In the genomic region with DNA sequence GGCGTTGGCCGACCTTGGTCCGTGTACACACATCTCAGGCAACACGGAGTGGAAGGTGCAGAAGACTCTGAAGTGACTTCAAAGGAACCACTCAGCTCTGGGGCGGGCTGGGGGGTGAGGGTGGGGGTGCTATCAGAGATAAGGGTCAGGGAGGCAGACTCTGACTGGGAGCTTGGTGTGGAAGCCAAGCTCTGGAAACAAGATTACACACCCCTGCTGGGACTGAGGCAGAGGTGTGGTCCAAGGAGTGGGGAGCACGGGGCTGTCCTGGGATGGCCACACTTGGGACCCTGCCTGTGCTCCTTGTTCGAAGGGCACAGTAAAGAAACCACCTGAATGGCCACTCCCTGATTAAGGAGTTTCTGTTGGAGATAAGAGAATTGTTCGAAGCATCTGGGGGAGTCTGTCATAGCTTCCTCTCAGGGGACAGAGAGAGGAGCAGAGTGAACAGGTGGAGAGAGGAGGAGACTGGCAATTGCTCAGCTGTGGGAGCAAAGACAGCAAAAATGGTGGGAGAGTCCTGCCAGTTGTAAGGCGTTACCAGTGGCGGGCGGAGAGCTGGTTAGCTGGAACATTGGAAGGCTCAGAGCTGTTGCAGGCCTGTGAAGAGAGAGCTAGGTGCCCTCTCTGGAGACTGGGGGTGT, we compare ENCODE assay signal across 1 mouse cellular context.
TF ChIP-seq lines count a peak whose summit lies in the region.

No protein-coding gene starts in this region.

TF ChIP-seq in MEL, 35 proteins besides CTCF, POLR2A, EP300 and RAD21 (continued from another document):
- TF ChIP-seq MAFK (IDR thresholded peaks at IDR 0.05; ENCODE audit: borderline replicate concordance, low read depth, low read length) (no peak), ZC3H11A (IDR thresholded peaks at IDR 0.05; ENCODE audit: low read depth, low read length) (no peak), ETS1 (IDR thresholded peaks at IDR 0.05; ENCODE audit: low read depth, low read length) (peak; percentile 10; the same call in 1 of the 2 replicates), MXI1 (IDR thresholded peaks at IDR 0.05; ENCODE audit: low read depth, low read length) (peak; percentile 52), JUND (IDR thresholded peaks at IDR 0.05; ENCODE audit: low read depth, low read length) (no peak), BHLHE40 (IDR thresholded peaks at IDR 0.05; ENCODE audit: borderline replicate concordance, low read depth, low read length) (no peak), RCOR1 (IDR thresholded peaks at IDR 0.05; ENCODE audit: low read depth, low read length) (peak; percentile 29; the same call in 1 of the 2 replicates), POLR2AphosphoS2 (IDR thresholded peaks at IDR 0.05; ENCODE audit: low read length) (no peak), USF2 (IDR thresholded peaks at IDR 0.05; ENCODE audit: borderline replicate concordance in 1 of 2, insufficient read depth in 1 of 2, low read depth in 1 of 2, low read length in 2 of 2) (no peak), ZKSCAN1 (IDR thresholded peaks at IDR 0.05; ENCODE audit: low read depth, low read length) (no peak), TCF12 (IDR thresholded peaks at IDR 0.05; ENCODE audit: low read depth, low read length) (0 out of 2 replicates have a peak, but pooled peaks have one; percentile 37), GABPA (IDR thresholded peaks at IDR 0.05; ENCODE audit: low read depth, low read length) (no peak), ZNF384 (IDR thresholded peaks at IDR 0.05; ENCODE audit: low read depth, low read length) (no peak), MYC (IDR thresholded peaks at IDR 0.05; ENCODE audit: low read depth, low read length) (no peak), KAT2A (conservative IDR thresholded peaks at IDR 0.05; ENCODE audit: low read depth, low read length) (no peak), MAX (IDR thresholded peaks at IDR 0.05; ENCODE audit: low read length) (no peak), SIN3A (IDR thresholded peaks at IDR 0.05; ENCODE audit: low read length) (no peak)
TF ChIP-seq in MEL: peak in this region for 7.
